Mouse (Mus musculus) erythroblast, adult 5-6 weeks (primary cell): ENCODE measurements around the gene Rhbg. TPM values are rescaled to one million over a fixed set of nuclear protein-coding genes. Genes with fewer than 3 reads are reported as not detected.

Experiments used
- ATAC-seq: replicated peaks from 2 replicates; pipeline ENCODE4 v1.8.0; 2016; ENCODE audit warnings: moderate number of reproducible peaks, mild to moderate bottlenecking, moderate TSS enrichment, inconsistent platforms; ENCODE audit not compliant: poor library complexity, low FRiP score, severe bottlenecking
- total RNA-seq, 2 experiments: library from RNA; stranded (forward) in 1 of 2; stranded (reverse) in 1 of 2; fragments of 150-400 nt in 1 of 2; fragments of 200-764, 138-1000 nt in 1 of 2; gene quantifications; 2 replicates each; pipeline versions ENCODE4 v1.2.3 to v1.2.4; 2015 to 2017; ENCODE audit warnings: low replicate concordance in 2 of 2

Rhbg gene
- total RNA-seq, 2 experiments from 2014 or later = not detected

DNA sequence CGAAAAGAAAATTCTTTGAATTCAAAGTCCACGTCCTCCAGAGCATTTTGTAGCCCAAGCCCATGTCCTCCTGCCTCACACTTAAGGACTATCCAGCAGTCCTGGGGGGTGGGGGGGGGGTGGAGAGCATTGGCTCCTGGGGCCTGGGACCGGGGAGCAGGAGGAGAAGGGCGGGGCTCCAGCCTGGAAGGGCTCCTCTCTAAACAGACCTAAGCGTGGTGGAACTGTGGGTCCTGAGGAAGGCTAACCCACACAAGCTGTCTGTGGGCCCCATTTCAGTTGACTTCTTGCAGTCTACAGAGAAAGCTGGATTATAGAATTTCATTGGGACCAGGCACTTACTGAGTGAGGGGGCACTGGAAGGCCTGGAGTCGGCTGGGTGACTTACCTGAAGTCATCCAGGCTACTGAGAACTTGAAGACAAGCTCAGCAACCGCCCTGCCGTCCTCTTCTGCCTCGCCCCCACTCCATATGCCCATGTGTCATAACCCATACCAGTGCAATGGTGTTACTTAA lies 55.9 kb downstream of the Rhbg start:
- no peak for ATAC-seq

- no peak for ATAC-seq
Observed at GRCm38 (mm10) chr3:88197741-88198504, 56.6 kb downstream of the Rhbg start.

Other genes with a start within 250 kb of the Rhbg start
- not detected in 2 replicates for gene Hapln2, start 227.1 kb downstream of the Rhbg start, total RNA-seq (2015; ENCODE audit: low replicate concordance)
- gene Hapln2, start 227.1 kb downstream of the Rhbg start, total RNA-seq (2017; ENCODE audit: low replicate concordance) = not detected in 2 replicates
- gene Gpatch4, start 211.6 kb downstream of the Rhbg start, total RNA-seq (2015; ENCODE audit: low replicate concordance) = 2.9 and 4.6 TPM in 2 replicates
- gene Gpatch4, start 211.6 kb downstream of the Rhbg start, total RNA-seq (2017; ENCODE audit: low replicate concordance) = 4.7 and 7.2 TPM in 2 replicates
- 8.8 and 14.2 TPM in 2 replicates for gene Naxe, start 196.2 kb downstream of the Rhbg start, total RNA-seq (2015; ENCODE audit: low replicate concordance)
- 5.0 and 6.0 TPM in 2 replicates for gene Naxe, start 196.2 kb downstream of the Rhbg start, total RNA-seq (2017; ENCODE audit: low replicate concordance)
- gene Ttc24, start 176.4 kb downstream of the Rhbg start, total RNA-seq (2015; ENCODE audit: low replicate concordance) = not detected in 2 replicates
- not detected in 2 replicates for gene Ttc24, start 176.4 kb downstream of the Rhbg start, total RNA-seq (2017; ENCODE audit: low replicate concordance)
- gene Iqgap3, start 172.7 kb downstream of the Rhbg start, total RNA-seq (2015; ENCODE audit: low replicate concordance) = 6.5 and 6.7 TPM in 2 replicates
- gene Iqgap3, start 172.7 kb downstream of the Rhbg start, total RNA-seq (2017; ENCODE audit: low replicate concordance) = 6.8 and 25.6 TPM in 2 replicates
- gene Mef2d, start 112.3 kb downstream of the Rhbg start, total RNA-seq (2015; ENCODE audit: low replicate concordance) = 38.2 and 38.7 TPM in 2 replicates
- 11.3 and 19.8 TPM in 2 replicates for gene Mef2d, start 112.3 kb downstream of the Rhbg start, total RNA-seq (2017; ENCODE audit: low replicate concordance)
- not detected in 2 replicates for gene Gm38392, start 32.5 kb upstream of the Rhbg start, total RNA-seq (2015; ENCODE audit: low replicate concordance)
- not detected in 2 replicates for gene Gm38392, start 32.5 kb upstream of the Rhbg start, total RNA-seq (2017; ENCODE audit: low replicate concordance)
- 5.0 TPM in 1 of 2 replicates, not detected in the other for gene Tsacc, start 42.3 kb upstream of the Rhbg start, total RNA-seq (2015; ENCODE audit: low replicate concordance)
- not detected in 2 replicates for gene Tsacc, start 42.3 kb upstream of the Rhbg start, total RNA-seq (2017; ENCODE audit: low replicate concordance)
- gene Cct3, start 42.4 kb upstream of the Rhbg start, total RNA-seq (2015; ENCODE audit: low replicate concordance) = 97.4 and 178 TPM in 2 replicates
- gene Cct3, start 42.4 kb upstream of the Rhbg start, total RNA-seq (2017; ENCODE audit: low replicate concordance) = 48.6 and 66.1 TPM in 2 replicates
- 11.1 and 58.3 TPM in 2 replicates for gene Glmp, start 70.3 kb upstream of the Rhbg start, total RNA-seq (2015; ENCODE audit: low replicate concordance)
- gene Glmp, start 70.3 kb upstream of the Rhbg start, total RNA-seq (2017; ENCODE audit: low replicate concordance) = 5.9 and 13.1 TPM in 2 replicates
- gene Tmem79, start 81.4 kb upstream of the Rhbg start, total RNA-seq (2015; ENCODE audit: low replicate concordance) = not detected in 2 replicates
- 0.09 TPM in 1 of 2 replicates, not detected in the other for gene Tmem79, start 81.4 kb upstream of the Rhbg start, total RNA-seq (2017; ENCODE audit: low replicate concordance)
- gene Smg5, start 81.6 kb upstream of the Rhbg start, total RNA-seq (2015; ENCODE audit: low replicate concordance) = 28.1 and 29.5 TPM in 2 replicates
- 45.1 and 58.0 TPM in 2 replicates for gene Smg5, start 81.6 kb upstream of the Rhbg start, total RNA-seq (2017; ENCODE audit: low replicate concordance)
- gene Paqr6, start 109.9 kb upstream of the Rhbg start, total RNA-seq (2015; ENCODE audit: low replicate concordance) = 3.1 TPM in 1 of 2 replicates, not detected in the other
- gene Paqr6, start 109.9 kb upstream of the Rhbg start, total RNA-seq (2017; ENCODE audit: low replicate concordance) = not detected in 2 replicates
- not detected in 2 replicates for gene Bglap3, start 118.0 kb upstream of the Rhbg start, total RNA-seq (2015; ENCODE audit: low replicate concordance)
- not detected in 2 replicates for gene Bglap3, start 118.0 kb upstream of the Rhbg start, total RNA-seq (2017; ENCODE audit: low replicate concordance)
- not detected in 2 replicates for gene Bglap2, start 124.0 kb upstream of the Rhbg start, total RNA-seq (2015; ENCODE audit: low replicate concordance)
- gene Bglap2, start 124.0 kb upstream of the Rhbg start, total RNA-seq (2017; ENCODE audit: low replicate concordance) = not detected in 2 replicates
- gene Bglap, start 129.8 kb upstream of the Rhbg start, total RNA-seq (2015; ENCODE audit: low replicate concordance) = not detected in 2 replicates
- gene Bglap, start 129.8 kb upstream of the Rhbg start, total RNA-seq (2017; ENCODE audit: low replicate concordance) = not detected in 2 replicates
- 33.2 and 56.6 TPM in 2 replicates for gene Pmf1, start 155.6 kb upstream of the Rhbg start, total RNA-seq (2015; ENCODE audit: low replicate concordance)
- 42.1 and 43.4 TPM in 2 replicates for gene Pmf1, start 155.6 kb upstream of the Rhbg start, total RNA-seq (2017; ENCODE audit: low replicate concordance)
- 7.9 and 11.5 TPM in 2 replicates for gene Slc25a44, start 170.4 kb upstream of the Rhbg start, total RNA-seq (2015; ENCODE audit: low replicate concordance)
- 13.7 and 20.2 TPM in 2 replicates for gene Slc25a44, start 170.4 kb upstream of the Rhbg start, total RNA-seq (2017; ENCODE audit: low replicate concordance)
- gene Sema4a, start 206.5 kb upstream of the Rhbg start, total RNA-seq (2015; ENCODE audit: low replicate concordance) = 29.7 and 57.3 TPM in 2 replicates
- 9.8 and 20.7 TPM in 2 replicates for gene Sema4a, start 206.5 kb upstream of the Rhbg start, total RNA-seq (2017; ENCODE audit: low replicate concordance)